ENCODE assay signal across 8 mouse cellular contexts in the genomic region with DNA sequence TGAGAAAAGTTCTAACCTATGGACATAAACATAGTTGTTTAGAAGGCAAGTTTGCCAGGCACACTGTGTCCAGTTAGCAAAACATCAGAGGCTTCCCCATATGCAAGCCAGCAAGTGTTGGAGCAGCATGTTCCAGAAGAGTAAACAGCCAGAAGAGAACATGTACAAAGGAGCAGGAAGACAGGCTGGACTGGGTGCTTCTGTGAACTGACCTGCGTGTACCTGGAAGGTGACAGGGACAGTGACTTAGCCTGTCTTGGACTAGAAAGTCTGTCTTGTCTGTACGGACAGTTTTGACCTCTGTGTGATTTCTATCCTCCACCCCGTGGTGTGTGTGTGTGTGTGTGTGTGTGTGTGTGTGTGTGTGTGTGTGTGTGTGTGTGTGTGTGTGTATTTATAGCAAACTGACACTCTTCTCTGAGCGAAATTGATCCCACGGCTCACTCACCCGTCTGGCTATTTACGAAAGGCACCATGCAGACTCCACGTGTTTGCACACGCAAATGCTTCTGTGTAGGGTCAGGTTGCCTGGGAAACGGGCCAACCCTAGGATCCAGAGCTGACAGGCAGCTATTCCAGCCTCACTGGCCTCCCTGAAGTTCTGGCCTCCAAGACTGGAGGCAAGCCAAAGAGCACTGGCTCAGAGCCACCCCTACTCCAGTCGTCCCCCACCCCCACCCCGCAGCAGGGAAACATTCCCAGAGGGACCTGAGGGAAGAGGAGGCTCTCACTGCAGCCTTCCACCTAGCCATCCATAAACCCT. TPM values are rescaled to one million over a fixed set of nuclear protein-coding genes. Genes with fewer than 3 reads are reported as not detected.
DNase-seq lines count a peak whose midpoint lies in the region; ATAC-seq lines count a peak whose summit lies in the region.

No protein-coding gene starts in this region.

- peak overlapping the region; percentile 1; the same call in 1 of the 2 replicates for H3K27ac ChIP-seq in embryonic facial prominence, embryonic 10.5 days (replicated peaks)

- H3K4me1 ChIP-seq in embryonic facial prominence, embryonic 10.5 days, result peaks cover 30% of the 10 kb centered on the region

- WGBS in embryonic facial prominence, embryonic 10.5 days, result 44% methylated on average over 12 of the region's 12 CpGs

- DNase-seq in adrenal gland, adult 8-10 months, result peak; percentile 84
- DNase-seq in embryonic facial prominence, embryonic 10.5 days (ENCODE audit: low spot score), result peak; percentile 57
- peak; percentile 85 for DNase-seq in gonadal fat pad, adult 2 months (ENCODE audit: low read depth)
- peak; percentile 92 for DNase-seq in kidney, adult 18-20 months
- peak; percentile 68 to 84 for DNase-seq in left cerebral cortex, postnatal 14 days (ENCODE audit: low spot score in 2 of 2)
- DNase-seq in mesoderm, embryonic 11.5 days (ENCODE audit: low read depth, low spot score), result peak; percentile 71
- peak; percentile 100 for DNase-seq in skeletal muscle tissue, adult 2 months (ENCODE audit: low read depth, low spot score)

- no peaks in the 10 kb centered on the region for H3K27me3 ChIP-seq in embryonic facial prominence, embryonic 10.5 days (replicated peaks; ENCODE audit: low read depth, poor library complexity, severe bottlenecking)

- intact Hi-C loops in left cerebral cortex, postnatal 14 days (cut with DNase I), result no loop called here

- no peak overlapping the region for H3K4me3 ChIP-seq in embryonic facial prominence, embryonic 10.5 days

- no peak for ATAC-seq in megakaryocyte, adult 5-6 weeks (ENCODE audit: poor library complexity, severe bottlenecking)

- H3K36me3 ChIP-seq in embryonic facial prominence, embryonic 10.5 days (replicated peaks), result no peaks in the 10 kb centered on the region

- no peaks in the 10 kb centered on the region for H3K9me3 ChIP-seq in embryonic facial prominence, embryonic 10.5 days

RNA-seq across cellular contexts. Expression of gene Lpin1, which starts 7.9 kb away (rescaled TPM):
- 10 to 100 TPM; 38.8 to 80.7 (median 50.8) TPM for total RNA-seq in adrenal gland, adult 8-10 months (2022)
- polyA plus RNA-seq in embryonic facial prominence, embryonic 10.5 days (2016; fragmentation: Nextera tagmentation; extraction: Ambion mirVana), result 6.2 and 6.7 TPM in 2 replicates
- 66.4 and 75.6 TPM in 2 replicates for polyA plus RNA-seq in gonadal fat pad, adult 2 months (2012; rRNA removed)
- total RNA-seq in left cerebral cortex, postnatal 14 days (2021), result 10 to 100 TPM; 14.5 to 15.8 TPM
- total RNA-seq in megakaryocyte, adult 5-6 weeks (2015), result 6.0 and 11.7 TPM in 2 replicates
- total RNA-seq in megakaryocyte, adult 5-6 weeks (2017), result 6.3 and 6.6 TPM in 2 replicates

RNA-seq across cellular contexts. Expression of gene Ntsr2, which starts 34.5 kb away (rescaled TPM):
- total RNA-seq in adrenal gland, adult 8-10 months (2022), result 1 to 10 TPM in 1 of 4 experiments, under 1 TPM in 3; 0.41 to 1.6 (median 0.93) TPM
- polyA plus RNA-seq in embryonic facial prominence, embryonic 10.5 days (2016; fragmentation: Nextera tagmentation; extraction: Ambion mirVana), result not detected in 2 replicates
- 107 and 233 TPM in 2 replicates for polyA plus RNA-seq in gonadal fat pad, adult 2 months (2012; rRNA removed)
- total RNA-seq in left cerebral cortex, postnatal 14 days (2021), result 100 to 1,000 TPM; 121 to 140 TPM
- not detected in 2 replicates for total RNA-seq in megakaryocyte, adult 5-6 weeks (2015)
- total RNA-seq in megakaryocyte, adult 5-6 weeks (2017), result not detected in 2 replicates

Comparison
In these comparisons a context has a peak if more than half of its experiments do, and no peak if none do; other contexts are left out.
1. RNA of gene Ntsr2, which starts 34.5 kb away (total RNA-seq): 121 to 140 TPM in left cerebral cortex, postnatal 14 days; 0.41 to 1.6 TPM in adrenal gland, adult 8-10 months and not detected in megakaryocyte, adult 5-6 weeks; every median in the first group is over 10 times any median in the second.
2. Peak in every context shown above with its lines, with median percentiles within 50 percentile points of each other: DNase-seq.